Mouse (Mus musculus) CH12.LX (cell line): ENCODE measurements around the gene Itih2. TPM values are rescaled to one million over a fixed set of nuclear protein-coding genes. Genes with fewer than 3 reads are reported as not detected.

Experiments used
- DNase-seq: peaks from one replicate; pipeline ENCODE4 v3.0.0-alpha.2; 2013; ENCODE audit errors: extremely low read depth
- H3K27ac ChIP-seq: 2 replicates; pipeline ENCODE4 v1.5.1; 2012; ENCODE audit warnings: low read depth, mild to moderate bottlenecking, control low read depth, moderate library complexity; ENCODE audit not compliant: insufficient read depth
- H3K27me3 ChIP-seq: replicated peaks from 2 replicates; pipeline ENCODE3; 2012; ENCODE audit warnings: inconsistent platforms
- H3K36me3 ChIP-seq, 2 experiments: replicated peaks in 1 of 2; 2 replicates each; pipeline versions ENCODE3 to v1.6.1; 2012; ENCODE audit warnings: inconsistent platforms in 1 of 2, low read length in 1 of 2, mild to moderate bottlenecking in 1 of 2, mixed read lengths in 1 of 2, moderate library complexity in 1 of 2; ENCODE audit not compliant: control insufficient read depth in 1 of 2, insufficient read depth in 1 of 2
- H3K4me1 ChIP-seq, 2 experiments: 2 replicates each; pipeline ENCODE4 v1.6.1; 2012; ENCODE audit warnings: inconsistent platforms in 1 of 2, moderate library complexity in 1 of 2; ENCODE audit not compliant: insufficient read depth in 2 of 2, control insufficient read depth in 1 of 2
- H3K4me2 ChIP-seq: 2 replicates; pipeline ENCODE4 v1.6.1; 2012; ENCODE audit warnings: low read depth, mild to moderate bottlenecking, control low read depth; ENCODE audit not compliant: poor library complexity, insufficient read depth, severe bottlenecking
- H3K4me3 ChIP-seq, 3 experiments: fragments of 150-350 bp in 1 of 3; sonication (generic) in 1 of 3; replicated peaks in 1 of 3; 2 replicates each; pipeline versions ENCODE3 to v1.5.1; 2011 to 2012; ENCODE audit warnings: low read depth in 2 of 3, low read length in 2 of 3, mild to moderate bottlenecking in 2 of 3, moderate library complexity in 2 of 3, control low read depth in 1 of 3, improper control_type of control experiment in 1 of 3, inconsistent platforms in 1 of 3, mixed read lengths in 1 of 3; ENCODE audit not compliant: poor library complexity in 1 of 3
- H3K79me2 ChIP-seq: replicated peaks from 2 replicates; pipeline ENCODE4 v1.6.1; 2012; ENCODE audit warnings: mild to moderate bottlenecking, moderate library complexity; ENCODE audit not compliant: control insufficient read depth, poor library complexity, insufficient read depth, severe bottlenecking; ENCODE audit errors: extremely low read depth
- H3K9ac ChIP-seq: 2 replicates; pipeline ENCODE4 v1.6.1; 2012; ENCODE audit warnings: low read depth, mild to moderate bottlenecking, control low read depth, moderate library complexity; ENCODE audit not compliant: insufficient read depth
- H3K9me3 ChIP-seq: replicated peaks from 2 replicates; pipeline ENCODE3; 2012; ENCODE audit warnings: low read length, inconsistent platforms, mixed read lengths
- BHLHE40 ChIP-seq: IDR thresholded peaks from 2 replicates; pipeline ENCODE4 v1.6.1; 2011; ENCODE audit warnings: mild to moderate bottlenecking, low read depth, low read length, improper control_type of control experiment
- CTCF ChIP-seq, 2 experiments: IDR thresholded peaks in 1 of 2; conservative IDR thresholded peaks in 1 of 2; 2 replicates each; pipeline ENCODE4 v1.5.1; 2011 to 2012; ENCODE audit warnings: low read depth in 2 of 2, low read length in 2 of 2, improper control_type of control experiment in 1 of 2, inconsistent platforms in 1 of 2, mild to moderate bottlenecking in 1 of 2, moderate library complexity in 1 of 2
- E2F4 ChIP-seq: IDR thresholded peaks from 2 replicates; pipeline ENCODE4 v1.6.1; 2011; ENCODE audit warnings: low read depth, low read length, improper control_type of control experiment; ENCODE audit not compliant: insufficient replicate concordance
- ELF1 ChIP-seq: IDR thresholded peaks from 2 replicates; pipeline ENCODE4 v1.6.1; 2014; ENCODE audit warnings: low read depth, mild to moderate bottlenecking, inconsistent platforms, low read length, improper control_type of control experiment
- ETS1 ChIP-seq: conservative IDR thresholded peaks from 2 replicates; pipeline ENCODE4 v1.6.1; 2012; ENCODE audit warnings: low read depth, mild to moderate bottlenecking, inconsistent platforms, low read length, improper control_type of control experiment, moderate library complexity
- GABPA ChIP-seq: IDR thresholded peaks from 2 replicates; pipeline ENCODE4 v1.6.1; 2012; ENCODE audit warnings: low read depth, low read length, improper control_type of control experiment, inconsistent platforms; ENCODE audit not compliant: insufficient replicate concordance
- JUN ChIP-seq: IDR thresholded peaks from 2 replicates; pipeline ENCODE4 v1.6.1; 2011; ENCODE audit warnings: low read depth, mild to moderate bottlenecking, low read length, improper control_type of control experiment, moderate library complexity; ENCODE audit not compliant: insufficient read depth
- JUND ChIP-seq: conservative IDR thresholded peaks from 2 replicates; pipeline ENCODE4 v1.6.1; 2011; ENCODE audit warnings: low read depth, low read length, improper control_type of control experiment
- KAT2A ChIP-seq: IDR thresholded peaks from 2 replicates; pipeline ENCODE4 v1.6.1; 2012; ENCODE audit warnings: low read length, improper control_type of control experiment, inconsistent platforms; ENCODE audit not compliant: insufficient replicate concordance
- MAFK ChIP-seq: IDR thresholded peaks from 2 replicates; pipeline ENCODE4 v1.6.1; 2011; ENCODE audit warnings: low read length, improper control_type of control experiment; ENCODE audit not compliant: insufficient replicate concordance
- MXI1 ChIP-seq: IDR thresholded peaks from 2 replicates; pipeline ENCODE4 v1.6.1; 2011; ENCODE audit warnings: mild to moderate bottlenecking, low read depth, low read length, improper control_type of control experiment
- MYC ChIP-seq: IDR thresholded peaks from 2 replicates; pipeline ENCODE4 v1.6.1; 2011; ENCODE audit warnings: low read depth, mild to moderate bottlenecking, improper control_type of control experiment, low read length
- NELFE ChIP-seq: IDR thresholded peaks from 2 replicates; pipeline ENCODE4 v1.6.1; 2011; ENCODE audit warnings: low read depth, low read length, improper control_type of control experiment
- POLR2A ChIP-seq: IDR thresholded peaks from 2 replicates; pipeline ENCODE4 v1.6.1; 2011; ENCODE audit warnings: low read depth, mild to moderate bottlenecking, improper control_type of control experiment, low read length
- RAD21 ChIP-seq: IDR thresholded peaks from 2 replicates; pipeline ENCODE4 v1.6.1; 2011; ENCODE audit warnings: low read depth, mild to moderate bottlenecking, low read length, improper control_type of control experiment, moderate library complexity
- SIN3A ChIP-seq: IDR thresholded peaks from 2 replicates; pipeline ENCODE4 v1.6.1; 2012; ENCODE audit warnings: low read length, improper control_type of control experiment, inconsistent platforms
- SMC3 ChIP-seq: IDR thresholded peaks from 2 replicates; pipeline ENCODE4 v1.6.1; 2011; ENCODE audit warnings: low read depth, low read length, improper control_type of control experiment
- TCF12 ChIP-seq: IDR thresholded peaks from 2 replicates; pipeline ENCODE4 v1.6.1; 2014; ENCODE audit warnings: low read depth, mild to moderate bottlenecking, inconsistent platforms, low read length, improper control_type of control experiment
- UBTF ChIP-seq: IDR thresholded peaks from 2 replicates; pipeline ENCODE4 v1.6.1; 2012; ENCODE audit warnings: low read depth, mild to moderate bottlenecking, inconsistent platforms, low read length, improper control_type of control experiment, moderate library complexity
- ZMIZ1 ChIP-seq: IDR thresholded peaks from 2 replicates; pipeline ENCODE4 v1.6.1; 2012; ENCODE audit warnings: low read depth, mild to moderate bottlenecking, inconsistent platforms, low read length, improper control_type of control experiment
- dilution Hi-C: fragments of 300-500 bp; cut with MboI; formaldehyde crosslinking; loops from 2 replicates; pipeline ENCODE4 v1.14.3; 2020; ENCODE audit warnings: low sequenced_read_pairs; ENCODE audit not compliant: extremely low pct_unique_long_range_greater_than_20kb, extremely low pct_ligation_motif_present
- in situ Hi-C: fragments of 300-500 bp; cut with MboI; formaldehyde crosslinking; loops from 3 replicates; pipeline ENCODE4 v1.14.3; 2019; ENCODE audit warnings: low sequenced_read_pairs, low pct_ligation_motif_present, low pct_unique_long_range_greater_than_20kb, mixed read lengths
- polyA plus RNA-seq: library from polyadenylated mRNA; unstranded; fragments of >175 nt; gene quantifications from 2 replicates; pipeline ENCODE4 v1.2.1, GENCODE M21; 2012; ENCODE audit warnings: low read depth; ENCODE audit not compliant: insufficient read length
- total RNA-seq, 2 experiments: library from RNA; depleted of rRNA; stranded (reverse); fragments of 300-350 nt in 1 of 2; fragments of >200 nt in 1 of 2; gene quantifications; 2 replicates each; pipeline ENCODE4 v1.2.3; 2012 to 2014

The Itih2 gene
- total and polyA plus RNA-seq, 3 experiments, result not detected

DNA sequence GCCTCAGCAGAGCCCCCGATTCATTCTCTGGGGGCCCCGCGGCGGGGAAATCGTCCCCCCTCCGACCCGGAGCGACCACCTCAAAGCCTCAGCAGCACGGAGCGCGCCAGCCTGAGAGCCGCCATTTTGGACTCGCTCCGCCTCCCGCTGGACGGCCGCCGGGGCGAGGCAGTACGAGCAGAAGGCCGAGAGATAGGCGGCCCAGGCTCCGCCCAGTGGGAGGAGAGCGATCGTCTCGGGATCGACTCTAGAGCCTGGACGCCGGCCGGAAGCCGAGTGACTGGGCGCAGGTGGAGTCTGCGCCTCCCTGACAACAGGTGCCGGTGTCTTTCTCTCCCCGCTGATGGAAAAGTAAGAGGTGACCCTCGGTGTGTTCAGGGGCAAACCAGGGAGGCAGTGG, 82.7 kb downstream of the Itih2 start, which contains the start of gene Taf3 (continued):
- TF ChIP-seq MYC (no peak), ELF1 (peak; percentile 89), JUND (no peak), RAD21 (no peak), JUN (no peak), E2F4 (no peak), UBTF (0 out of 2 replicates have a peak, but pooled peaks have one; percentile 36), BHLHE40 (peak; percentile 18; the same call in 1 of the 2 replicates), POLR2A (peak; percentile 85), SIN3A (peak; percentile 98), MXI1 (peak; percentile 90), SMC3 (no peak), GABPA (peak; percentile 29; the same call in 1 of the 2 replicates), MAFK (no peak), KAT2A (peak; percentile 80; the same call in 1 of the 2 replicates), ETS1 (no peak)
- TF ChIP-seq, all 38 proteins: peak for 19

GRCm38 (mm10) chr2:10047758-10048436, 83.3 kb downstream of the Itih2 start:
- Histone ChIP-seq H3K9me3 (no peaks in the 10 kb centered on the region), H3K79me2 (peaks cover 30% of the 10 kb centered on the region), H3K27me3 (no peaks in the 10 kb centered on the region), H3K36me3 (peaks cover 4 to 16% of the 10 kb centered on the region in 2 experiments), H3K9ac (peak overlapping the region; percentile 61), H3K4me1 (peaks cover 0 to 21% of the 10 kb centered on the region in 2 experiments; a peak in 2 of 4 replicates), H3K27ac (no peak overlapping the region), H3K4me3 (peak overlapping the region; percentile 84 to 98 (median 86)), H3K4me2 (peak overlapping the region; percentile 89)
- in situ Hi-C loops, result no loop called here
- peak; percentile 25 for DNase-seq
- dilution Hi-C loops, result no loop called here
- no peak for TF ChIP-seq ZMIZ1
- TF ChIP-seq KAT2A, result no peak
- TF ChIP-seq TCF12, result no peak
- peak in 1 of 2 experiments; percentile 22; a peak in 1 of 4 replicates for TF ChIP-seq CTCF (conservative IDR thresholded peaks at IDR 0.05 in 1 of 2, IDR thresholded peaks at IDR 0.05 in 1 of 2; ENCODE audit: low read depth in 2 of 2, low read length in 2 of 2)
- TF ChIP-seq NELFE, result no peak

Other genes with a start within 250 kb of the Itih2 start
- gene 9230102O04Rik, start 241.9 kb downstream of the Itih2 start, total RNA-seq (2012; rRNA removed), result 0.17 and 0.38 TPM in 2 replicates
- gene 9230102O04Rik, start 241.9 kb downstream of the Itih2 start, total RNA-seq (2014; rRNA removed), result not detected in 2 replicates
- not detected in 2 replicates for gene 9230102O04Rik, start 241.9 kb downstream of the Itih2 start, polyA plus RNA-seq
- gene Gata3, start 241.4 kb downstream of the Itih2 start, total RNA-seq (2012; rRNA removed), result 0.08 and 0.34 TPM in 2 replicates
- 0.11 and 0.20 TPM in 2 replicates for gene Gata3, start 241.4 kb downstream of the Itih2 start, total RNA-seq (2014; rRNA removed)
- 0.50 and 0.63 TPM in 2 replicates for gene Gata3, start 241.4 kb downstream of the Itih2 start, polyA plus RNA-seq
- gene Taf3, start 82.8 kb downstream of the Itih2 start, total RNA-seq (2012; rRNA removed), result 4.2 and 6.0 TPM in 2 replicates
- gene Taf3, start 82.8 kb downstream of the Itih2 start, total RNA-seq (2014; rRNA removed), result 2.1 and 3.1 TPM in 2 replicates
- gene Taf3, start 82.8 kb downstream of the Itih2 start, polyA plus RNA-seq, result 13.4 and 14.8 TPM in 2 replicates
- gene Atp5c1, start 50.9 kb downstream of the Itih2 start, total RNA-seq (2012; rRNA removed), result 336 and 359 TPM in 2 replicates
- 876 and 918 TPM in 2 replicates for gene Atp5c1, start 50.9 kb downstream of the Itih2 start, total RNA-seq (2014; rRNA removed)
- gene Atp5c1, start 50.9 kb downstream of the Itih2 start, polyA plus RNA-seq, result 375 and 423 TPM in 2 replicates
- 23.0 and 29.5 TPM in 2 replicates for gene Kin, start 50.8 kb downstream of the Itih2 start, total RNA-seq (2012; rRNA removed)
- gene Kin, start 50.8 kb downstream of the Itih2 start, total RNA-seq (2014; rRNA removed), result 31.5 and 37.8 TPM in 2 replicates
- 44.7 and 49.0 TPM in 2 replicates for gene Kin, start 50.8 kb downstream of the Itih2 start, polyA plus RNA-seq
- gene Itih5, start 22.2 kb upstream of the Itih2 start, total RNA-seq (2012; rRNA removed), result 0.04 and 0.08 TPM in 2 replicates
- gene Itih5, start 22.2 kb upstream of the Itih2 start, total RNA-seq (2014; rRNA removed), result 0.11 and 0.12 TPM in 2 replicates
- 0.19 and 0.30 TPM in 2 replicates for gene Itih5, start 22.2 kb upstream of the Itih2 start, polyA plus RNA-seq
- gene Sfmbt2, start 239.1 kb upstream of the Itih2 start, total RNA-seq (2012; rRNA removed), result not detected in 2 replicates
- not detected in 2 replicates for gene Sfmbt2, start 239.1 kb upstream of the Itih2 start, total RNA-seq (2014; rRNA removed)
- gene Sfmbt2, start 239.1 kb upstream of the Itih2 start, polyA plus RNA-seq, result not detected in 2 replicates